Mouse (Mus musculus): ENCODE results near the gene Sarm1.

DNA sequence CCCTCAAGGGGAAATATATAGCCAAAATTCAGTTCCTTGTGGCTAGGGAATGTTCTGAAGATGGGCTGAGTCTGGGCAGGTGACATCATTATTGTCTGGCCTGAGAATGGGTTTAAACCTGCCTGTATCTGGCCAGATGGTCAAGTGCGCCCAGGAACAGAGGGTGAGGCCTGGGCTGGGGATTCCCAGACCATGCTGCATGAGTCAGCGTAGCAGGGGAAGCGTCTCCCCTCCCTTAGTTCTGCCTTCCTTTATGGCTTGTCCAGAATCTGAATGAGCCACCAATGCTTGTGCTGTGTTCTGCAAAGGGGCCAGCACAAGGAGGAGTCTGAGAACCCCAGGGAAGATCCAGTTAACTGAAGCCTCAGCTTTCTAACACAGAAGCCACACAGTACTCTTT is 50.4 kb downstream of the Sarm1 start:
- TF ChIP-seq ZMIZ1 (IDR thresholded peaks at IDR 0.05; ENCODE audit: low read depth, low read length): no peak
- no peak for TF ChIP-seq CTCF (conservative IDR thresholded peaks at IDR 0.05 in 1 of 2, IDR thresholded peaks at IDR 0.05 in 1 of 2; ENCODE audit: low read depth in 2 of 2, low read length in 2 of 2)

All from CH12.LX (cell line).